Mouse (Mus musculus): ENCODE data around the gene Olfr805. TPM values are rescaled to one million over a fixed set of nuclear protein-coding genes. Genes with fewer than 3 reads are reported as not detected.

Olfr805 gene
- polyA plus RNA-seq (2012; fragmentation: generic; extraction: Trizol), result 0.08 TPM

GRCm38 (mm10) chr10:129729275-129729674, at the start of gene Olfr805:
TSS of gene Olfr805 (minus strand) at chr10:129729375.
- H3K79me2 ChIP-seq (ENCODE audit: control insufficient read depth, insufficient read depth), result no peaks in the 10 kb centered on the region
- H3K4me2 ChIP-seq (ENCODE audit: low read depth), result no peak within 1 kb of the TSS
- H3K36me3 ChIP-seq (ENCODE audit: control insufficient read depth, insufficient read depth), result no peaks in the 10 kb centered on the region
- no peak within 1 kb of the TSS for H3ac ChIP-seq (ENCODE audit: control insufficient read depth, insufficient read length)
- H3K27me3 ChIP-seq (ENCODE audit: control insufficient read depth, insufficient read depth, insufficient read length), result no peaks in the 10 kb centered on the region
- TF ChIP-seq MYOD1 (IDR thresholded peaks at IDR 0.05; ENCODE audit: control insufficient read depth in 1 of 3, insufficient read length in 2 of 3, low read depth in 2 of 3), result no peak
- TF ChIP-seq SRF (IDR thresholded peaks at IDR 0.05; ENCODE audit: control insufficient read depth, insufficient read length, low read depth), result no peak
- no peak for TF ChIP-seq MYOG (IDR thresholded peaks at IDR 0.05; ENCODE audit: control insufficient read depth in 1 of 3, insufficient read depth in 1 of 3, insufficient read length in 2 of 3, low read depth in 2 of 3)
- no peak for TF ChIP-seq REST (IDR thresholded peaks at IDR 0.05; ENCODE audit: insufficient read depth, insufficient read length)
- TF ChIP-seq TCF12 (IDR thresholded peaks at IDR 0.05; ENCODE audit: insufficient read depth, poor library complexity, severe bottlenecking), result no peak
- TF ChIP-seq CEBPB (IDR thresholded peaks at IDR 0.05; ENCODE audit: insufficient read depth, poor library complexity, severe bottlenecking), result no peak
- H3K4me3 ChIP-seq, result no peak within 1 kb of the TSS

DNA sequence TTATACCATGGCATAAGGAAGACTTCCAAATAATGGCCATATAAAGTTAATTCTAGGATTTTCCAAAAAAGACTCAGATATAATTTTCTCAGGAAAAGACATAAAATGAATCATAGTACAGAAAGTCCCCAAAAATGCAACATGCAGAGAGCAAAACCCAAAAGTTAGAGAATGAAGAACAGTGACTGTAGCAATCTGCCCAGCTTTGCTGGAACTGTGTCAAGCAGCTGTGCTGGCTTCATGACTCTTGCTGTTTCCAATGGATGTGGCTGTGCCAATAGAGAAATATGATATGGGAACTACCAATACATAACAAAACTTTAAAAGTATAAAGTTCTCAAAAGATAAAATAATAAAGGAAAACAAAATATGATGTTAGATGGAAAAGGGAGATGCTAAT, 48.9 kb upstream of the Olfr805 start:
- Histone ChIP-seq H3ac (ENCODE audit: control insufficient read depth, insufficient read length) (no peak overlapping the region), H3K36me3 (ENCODE audit: control insufficient read depth, insufficient read depth) (no peaks in the 10 kb centered on the region), H3K27me3 (ENCODE audit: control insufficient read depth, insufficient read depth, insufficient read length) (no peaks in the 10 kb centered on the region), H3K79me2 (ENCODE audit: control insufficient read depth, insufficient read depth) (no peaks in the 10 kb centered on the region), H3K4me3 (no peak overlapping the region), H3K4me2 (ENCODE audit: low read depth) (no peak overlapping the region)
- no peak for TF ChIP-seq POLR2AphosphoS2 (IDR thresholded peaks at IDR 0.05; ENCODE audit: insufficient read length, low read depth)
- peak; percentile 28 for TF ChIP-seq TCF12 (IDR thresholded peaks at IDR 0.05; ENCODE audit: insufficient read depth, poor library complexity, severe bottlenecking)
- peak; percentile 15 to 59 (median 49) for TF ChIP-seq MYOD1 (IDR thresholded peaks at IDR 0.05; ENCODE audit: control insufficient read depth in 1 of 3, insufficient read length in 2 of 3, low read depth in 2 of 3)

GRCm38 (mm10) chr10:129774338-129774737, 45.2 kb upstream of the Olfr805 start, which contains the start of gene Olfr809:
TSS of gene Olfr809 (plus strand) at chr10:129774638.
- no peaks in the 10 kb centered on the region for H3K27me3 ChIP-seq (ENCODE audit: control insufficient read depth, insufficient read depth, insufficient read length)
- H3K4me2 ChIP-seq (ENCODE audit: low read depth), result no peak within 1 kb of the TSS
- no peak within 1 kb of the TSS for H3K4me3 ChIP-seq
- TF ChIP-seq MAX (IDR thresholded peaks at IDR 0.05; ENCODE audit: low read depth) (no peak), USF1 (IDR thresholded peaks at IDR 0.05; ENCODE audit: low read depth) (no peak), POLR2A (IDR thresholded peaks at IDR 0.05; ENCODE audit: insufficient read length, low read depth) (no peak), POLR2AphosphoS2 (IDR thresholded peaks at IDR 0.05; ENCODE audit: insufficient read length, low read depth) (no peak), TCF3 (IDR thresholded peaks at IDR 0.05; ENCODE audit: insufficient read length, low read depth) (no peak), REST (IDR thresholded peaks at IDR 0.05; ENCODE audit: insufficient read depth, insufficient read length) (no peak), MYOG (IDR thresholded peaks at IDR 0.05; ENCODE audit: control insufficient read depth in 1 of 3, insufficient read depth in 1 of 3, insufficient read length in 2 of 3, low read depth in 2 of 3) (no peak), E2F4 (IDR thresholded peaks at IDR 0.05; ENCODE audit: insufficient read depth) (no peak), CEBPB (IDR thresholded peaks at IDR 0.05; ENCODE audit: insufficient read depth, poor library complexity, severe bottlenecking) (no peak), TCF12 (IDR thresholded peaks at IDR 0.05; ENCODE audit: insufficient read depth, poor library complexity, severe bottlenecking) (no peak), MYOD1 (IDR thresholded peaks at IDR 0.05; ENCODE audit: control insufficient read depth in 1 of 3, insufficient read length in 2 of 3, low read depth in 2 of 3) (no peak), SRF (IDR thresholded peaks at IDR 0.05; ENCODE audit: control insufficient read depth, insufficient read length, low read depth) (no peak)
- no peaks in the 10 kb centered on the region for H3K79me2 ChIP-seq (ENCODE audit: control insufficient read depth, insufficient read depth)
- H3K36me3 ChIP-seq (ENCODE audit: control insufficient read depth, insufficient read depth), result no peaks in the 10 kb centered on the region
- H3ac ChIP-seq (ENCODE audit: control insufficient read depth, insufficient read length), result no peak within 1 kb of the TSS

GRCm38 (mm10) chr10:129765182-129765581, 36.0 kb upstream of the Olfr805 start, which contains the start of gene Olfr808:
TSS of gene Olfr808 (plus strand) at chr10:129765482.
- Histone ChIP-seq H3K79me2 (ENCODE audit: control insufficient read depth, insufficient read depth) (no peaks in the 10 kb centered on the region), H3K36me3 (ENCODE audit: control insufficient read depth, insufficient read depth) (no peaks in the 10 kb centered on the region), H3K4me2 (ENCODE audit: low read depth) (no peak within 1 kb of the TSS), H3K27me3 (ENCODE audit: control insufficient read depth, insufficient read depth, insufficient read length) (no peaks in the 10 kb centered on the region), H3K4me3 (no peak within 1 kb of the TSS), H3ac (ENCODE audit: control insufficient read depth, insufficient read length) (no peak within 1 kb of the TSS)
- TF ChIP-seq POLR2A (IDR thresholded peaks at IDR 0.05; ENCODE audit: insufficient read length, low read depth) (no peak), SRF (IDR thresholded peaks at IDR 0.05; ENCODE audit: control insufficient read depth, insufficient read length, low read depth) (no peak), MYOD1 (IDR thresholded peaks at IDR 0.05; ENCODE audit: control insufficient read depth in 1 of 3, insufficient read length in 2 of 3, low read depth in 2 of 3) (no peak), USF1 (IDR thresholded peaks at IDR 0.05; ENCODE audit: low read depth) (no peak), POLR2AphosphoS2 (IDR thresholded peaks at IDR 0.05; ENCODE audit: insufficient read length, low read depth) (no peak), TCF12 (IDR thresholded peaks at IDR 0.05; ENCODE audit: insufficient read depth, poor library complexity, severe bottlenecking) (no peak), E2F4 (IDR thresholded peaks at IDR 0.05; ENCODE audit: insufficient read depth) (no peak), REST (IDR thresholded peaks at IDR 0.05; ENCODE audit: insufficient read depth, insufficient read length) (no peak)

DNA sequence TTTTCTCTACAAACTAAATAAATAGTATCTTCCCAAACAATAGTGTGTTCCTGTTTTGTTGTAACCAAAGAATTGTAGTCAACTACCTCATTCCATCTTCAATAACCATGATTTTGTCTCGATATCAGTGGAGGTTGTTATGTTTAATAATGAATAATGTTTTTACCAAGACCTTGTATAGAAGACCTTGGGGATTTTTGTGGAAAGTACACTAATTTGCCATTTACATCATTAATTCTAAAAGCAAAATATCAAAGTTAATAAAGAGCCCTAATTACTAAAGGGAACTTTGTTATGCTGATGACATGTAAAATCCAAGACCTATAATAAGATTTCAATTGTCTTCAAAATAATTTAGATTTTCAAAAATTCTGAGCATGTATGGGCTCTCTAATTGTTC, 28.5 kb upstream of the Olfr805 start, which contains the start of gene Olfr807:
Olfr807 (minus strand) TSS at position 101 of the 400 bp plus-strand sequence.
- no peak within 1 kb of the TSS for H3K4me3 ChIP-seq
- H3K79me2 ChIP-seq (ENCODE audit: control insufficient read depth, insufficient read depth), result no peaks in the 10 kb centered on the region
- no peak within 1 kb of the TSS for H3K4me2 ChIP-seq (ENCODE audit: low read depth)
- H3ac ChIP-seq (ENCODE audit: control insufficient read depth, insufficient read length), result no peak within 1 kb of the TSS
- no peaks in the 10 kb centered on the region for H3K36me3 ChIP-seq (ENCODE audit: control insufficient read depth, insufficient read depth)
- H3K27me3 ChIP-seq (ENCODE audit: control insufficient read depth, insufficient read depth, insufficient read length), result no peaks in the 10 kb centered on the region
- TF ChIP-seq TCF3 (IDR thresholded peaks at IDR 0.05; ENCODE audit: insufficient read length, low read depth), result no peak
